Mouse (Mus musculus) thymus, postnatal 4 days (tissue): Measurements from ENCODE around the gene Stat3.

Source experiments
- DNase-seq: peaks from one replicate; pipeline ENCODE4 v3.0.0; 2021

Gene Stat3

DNA sequence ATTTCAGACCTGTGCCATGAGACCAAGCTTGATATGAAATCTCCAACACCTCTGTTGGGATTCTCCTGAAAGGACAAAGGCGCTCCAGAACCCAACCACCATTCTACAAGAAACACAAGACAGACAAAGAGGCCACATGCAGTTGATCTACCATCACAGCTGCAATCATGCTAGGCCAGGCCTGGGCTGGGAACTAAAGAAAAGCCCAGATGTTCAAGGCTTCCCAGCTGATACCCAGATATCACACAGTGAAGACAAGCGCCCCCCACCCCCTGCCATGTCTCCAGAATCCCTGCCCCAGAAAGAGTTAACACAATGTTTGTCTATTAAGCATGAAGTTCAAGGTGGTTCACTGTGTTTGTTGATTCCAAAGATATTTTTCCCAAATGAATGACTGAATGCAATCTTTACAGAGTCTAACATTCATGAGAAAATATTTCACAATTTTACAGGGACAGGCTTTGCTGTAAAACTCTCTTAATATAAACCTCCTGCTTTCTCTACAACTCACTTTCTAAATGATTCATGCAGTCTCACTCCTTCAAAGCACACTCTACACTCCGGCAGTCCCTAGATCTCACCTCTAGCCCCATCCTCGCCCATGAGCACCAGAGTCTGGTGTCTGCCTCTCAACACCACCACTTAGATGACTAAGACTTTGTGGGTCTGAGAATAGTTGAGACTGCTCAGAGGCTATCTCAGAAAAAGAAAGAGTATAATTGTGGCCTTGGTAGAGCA is 18.3 kb downstream of the Stat3 start:
- no peak for DNase-seq

DNA sequence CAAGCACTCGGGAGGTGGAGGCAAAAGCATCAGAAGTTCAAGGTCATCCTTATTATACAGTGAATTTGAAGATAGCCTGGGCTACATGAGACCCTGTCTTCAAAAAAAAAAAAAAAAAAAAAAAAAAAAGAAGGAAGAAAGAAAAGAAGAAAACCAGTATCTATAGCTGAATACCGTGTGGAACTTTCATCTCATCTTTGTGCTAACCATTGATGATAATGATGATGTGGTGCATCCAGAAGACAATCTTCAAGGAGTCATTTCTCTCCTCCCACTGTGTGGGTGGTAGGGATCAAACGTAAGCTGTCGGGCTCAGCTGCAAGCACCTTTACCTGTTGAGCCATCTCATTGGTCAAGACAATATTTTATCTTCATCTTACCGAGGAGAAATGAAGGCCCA is 21.3 kb downstream of the Stat3 start:
- no peak for DNase-seq

DNA sequence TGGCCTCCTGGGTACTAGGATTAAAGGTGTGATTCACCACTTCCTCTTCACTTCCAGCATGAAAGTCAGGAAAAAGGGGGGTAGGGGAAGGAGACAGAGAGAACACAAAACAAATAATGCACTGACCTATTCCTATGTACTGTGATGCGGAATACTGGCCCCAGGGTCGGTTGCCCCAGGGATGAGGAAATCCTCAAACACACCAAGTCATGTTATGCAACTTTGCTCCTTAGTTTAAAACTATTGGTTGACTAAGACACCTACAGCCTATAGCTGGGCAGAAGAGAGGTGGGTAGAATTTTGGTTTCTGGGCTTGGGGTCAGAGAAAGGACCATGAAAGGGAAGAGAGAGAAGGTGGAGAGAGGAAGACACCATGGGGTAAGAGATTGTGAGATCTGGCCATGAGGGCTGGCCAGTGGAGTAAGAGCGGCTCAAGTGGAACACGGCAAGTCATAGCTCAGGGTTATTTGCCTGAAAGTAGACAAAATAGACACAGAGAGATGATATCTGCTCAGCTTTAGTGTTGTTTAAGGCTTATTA is 22.8 kb downstream of the Stat3 start:
- no peak for DNase-seq

DNA sequence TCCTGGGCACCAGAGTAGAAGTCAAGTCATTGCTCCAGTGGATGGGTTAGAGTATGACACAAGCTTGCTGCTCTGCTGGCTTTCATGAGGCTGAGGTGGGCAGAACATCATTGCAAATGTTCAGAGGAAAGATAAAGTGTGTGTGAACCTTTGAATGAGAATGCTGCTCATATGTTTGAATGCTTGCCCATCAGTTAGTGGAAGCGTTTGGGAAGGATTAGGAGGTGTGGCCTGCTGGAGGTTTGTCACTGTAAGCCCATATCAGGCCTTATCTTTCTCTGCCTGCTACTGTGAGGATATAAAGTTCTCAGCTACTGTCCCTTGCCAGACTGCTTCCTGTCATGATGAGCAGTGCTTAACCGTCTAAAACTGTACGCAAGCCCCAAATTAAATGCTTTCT is 24.3 kb downstream of the Stat3 start:
- no peak for DNase-seq

DNA sequence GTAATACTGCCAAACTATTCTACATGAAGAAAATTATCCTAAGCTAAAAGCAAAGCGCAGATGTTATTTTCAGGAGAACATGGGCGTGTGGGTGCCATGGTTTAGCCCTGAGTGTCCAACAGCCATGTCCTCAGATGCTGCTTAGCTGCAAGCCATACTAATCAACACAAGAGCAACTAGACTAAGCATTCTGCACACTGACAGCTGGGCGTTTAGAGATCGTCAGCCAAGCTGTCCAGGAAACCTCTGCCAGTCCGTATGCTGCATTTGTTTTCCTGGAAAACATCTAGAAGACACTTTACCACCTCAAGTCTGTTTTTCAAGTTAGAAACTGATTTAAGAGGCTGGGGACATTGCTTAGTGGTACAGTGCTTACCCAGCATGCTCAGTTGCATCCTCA is 24.9 kb downstream of the Stat3 start:
- no peak for DNase-seq

DNA sequence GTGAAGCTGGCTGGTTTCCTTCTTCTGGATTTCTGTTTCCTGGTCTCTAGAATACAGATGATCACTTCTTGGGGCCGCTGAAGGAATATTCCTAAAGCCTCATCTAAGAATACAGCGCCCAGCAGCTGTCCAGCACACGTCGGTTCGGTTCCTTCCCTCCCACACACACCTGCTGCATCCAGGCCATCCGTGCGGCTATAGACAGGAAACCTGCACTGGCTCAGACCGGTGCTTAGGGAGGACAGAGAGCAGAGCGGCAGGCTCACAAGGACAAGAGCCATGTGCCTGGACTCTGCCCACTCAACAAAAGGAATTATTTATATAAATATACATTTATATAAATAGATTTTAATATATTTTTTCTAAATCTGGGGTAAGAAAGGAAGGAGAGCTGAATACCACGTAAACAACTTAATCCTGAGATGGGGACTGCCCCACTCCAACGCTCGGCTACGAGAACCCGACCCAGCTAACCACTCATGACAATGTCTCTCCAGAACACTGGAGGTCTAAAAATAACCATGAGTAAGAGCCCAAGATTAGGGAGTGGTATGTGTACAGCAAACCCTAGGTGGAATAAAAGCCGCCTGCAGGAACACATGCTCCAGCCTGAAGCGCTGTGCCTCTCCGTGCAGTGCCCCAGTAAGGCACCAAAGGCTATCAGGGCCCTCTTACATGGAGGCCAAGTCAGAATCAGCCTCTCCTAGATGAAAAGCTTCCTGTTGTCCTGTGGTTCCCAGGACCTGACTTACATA is 26.8 kb downstream of the Stat3 start:
- DNase-seq = no peak

DNA sequence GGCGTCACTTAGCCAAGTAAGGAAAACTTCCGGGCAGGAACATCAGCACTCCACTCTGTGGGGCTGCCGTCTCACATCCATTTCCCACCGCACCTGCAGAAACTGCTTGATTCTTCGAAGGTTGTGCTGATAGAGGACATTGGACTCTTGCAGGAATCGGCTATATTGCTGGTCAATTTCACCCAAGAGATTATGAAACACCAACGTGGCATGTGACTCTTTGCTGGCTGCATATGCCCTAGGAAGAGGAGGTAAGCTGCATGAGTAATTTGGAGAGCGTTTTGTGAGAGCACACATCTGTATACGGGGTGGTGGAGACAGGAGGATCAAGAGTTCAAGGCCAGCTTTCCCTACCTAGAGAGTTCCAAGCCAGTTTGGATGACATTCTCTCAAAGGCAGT is 30.8 kb downstream of the Stat3 start:
- DNase-seq = no peak

DNA sequence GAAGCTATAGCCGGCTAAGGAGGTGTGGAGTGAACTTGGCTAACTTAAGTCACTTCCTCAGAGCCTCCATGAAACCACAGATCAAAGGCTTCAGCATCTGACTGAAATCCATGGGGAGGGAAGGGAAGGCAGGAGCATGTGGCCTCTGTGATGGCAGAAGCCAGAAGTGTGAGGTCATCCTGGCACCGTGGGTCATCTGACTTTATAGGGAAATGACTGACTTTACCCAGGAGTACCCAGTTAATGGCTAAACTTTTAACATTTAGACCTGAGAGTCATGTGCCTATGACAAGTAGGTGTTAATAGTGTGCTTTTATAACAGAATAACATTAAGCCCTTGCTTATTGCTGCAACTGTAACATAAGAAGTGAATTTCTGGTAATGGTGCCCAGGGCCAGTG is 31.2 kb downstream of the Stat3 start:
- no peak for DNase-seq

DNA sequence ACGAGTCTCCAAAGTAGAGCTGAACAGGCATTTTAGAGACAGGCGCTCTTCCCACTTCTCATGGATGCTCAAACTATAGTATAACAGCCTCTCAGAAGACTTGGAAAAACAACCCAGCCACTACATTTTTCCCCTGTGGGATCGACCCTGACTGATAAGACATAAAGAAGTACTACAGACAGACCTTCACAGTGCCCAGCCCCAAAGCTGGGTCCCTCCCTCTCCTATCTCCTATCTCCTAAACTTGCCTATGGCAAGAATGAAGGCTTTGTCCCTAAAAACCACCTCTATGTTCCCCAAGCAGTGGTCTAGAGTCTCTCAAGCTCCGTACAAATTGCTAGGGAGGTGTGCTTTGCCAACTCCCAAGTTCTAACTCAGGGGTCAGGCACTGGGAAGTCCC is 32.5 kb downstream of the Stat3 start:
- no peak for DNase-seq

DNA sequence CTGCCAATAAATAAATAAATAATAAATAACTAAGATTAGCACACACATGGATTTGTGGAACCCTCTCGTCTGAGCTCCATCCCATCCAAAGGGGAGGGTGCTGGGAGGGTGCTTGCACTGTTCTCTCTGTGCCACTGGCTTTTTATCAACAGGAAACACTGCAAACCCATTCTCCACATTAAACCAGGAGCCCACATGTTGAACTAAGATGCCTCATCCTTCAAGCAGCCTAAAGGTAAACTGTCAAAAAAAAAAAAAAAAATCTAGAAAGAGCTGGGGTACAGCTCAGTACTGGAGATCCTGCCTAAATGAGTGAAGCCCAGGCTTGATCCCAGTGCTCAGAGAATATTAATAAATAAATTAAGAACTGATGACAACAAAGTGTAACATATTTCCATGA is 33.4 kb downstream of the Stat3 start:
- no peak for DNase-seq

DNA sequence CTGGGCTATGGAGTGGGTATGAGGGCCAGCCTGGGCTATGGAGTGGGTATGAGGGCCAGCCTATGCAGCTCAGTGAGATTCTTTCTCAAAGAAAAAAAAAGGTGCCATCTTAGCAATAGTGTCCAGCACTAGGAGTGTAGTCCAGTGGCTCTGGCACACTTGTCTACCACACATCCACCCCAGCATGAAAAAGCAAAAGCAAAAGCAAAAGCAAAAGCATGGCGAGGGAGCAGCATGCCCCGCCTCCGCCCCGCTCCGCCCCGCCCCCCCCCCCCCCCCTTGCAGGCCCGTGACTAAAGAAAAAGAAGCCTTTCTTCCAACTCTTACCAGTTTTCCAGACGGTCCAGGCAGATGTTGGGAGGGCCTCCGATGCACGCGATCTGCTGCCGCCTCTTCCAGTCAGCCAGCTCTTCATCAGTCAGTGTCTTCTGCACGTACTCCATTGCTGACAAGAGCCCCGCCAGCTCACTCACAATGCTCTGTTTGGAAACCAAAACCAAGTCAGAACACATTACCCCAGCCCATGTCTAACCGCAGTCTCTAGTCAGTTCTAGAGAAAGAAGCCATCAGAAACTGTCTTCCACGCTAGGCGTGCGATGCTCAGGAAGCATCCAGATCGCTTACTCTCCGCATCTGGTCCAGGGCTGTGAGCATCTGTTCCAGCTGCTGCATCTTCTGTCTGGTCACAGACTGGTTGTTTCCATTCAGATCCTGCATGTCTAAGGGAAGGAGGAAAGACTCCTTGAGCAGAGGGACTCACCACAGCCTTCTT is 34.6 kb downstream of the Stat3 start:
- DNase-seq = no peak

DNA sequence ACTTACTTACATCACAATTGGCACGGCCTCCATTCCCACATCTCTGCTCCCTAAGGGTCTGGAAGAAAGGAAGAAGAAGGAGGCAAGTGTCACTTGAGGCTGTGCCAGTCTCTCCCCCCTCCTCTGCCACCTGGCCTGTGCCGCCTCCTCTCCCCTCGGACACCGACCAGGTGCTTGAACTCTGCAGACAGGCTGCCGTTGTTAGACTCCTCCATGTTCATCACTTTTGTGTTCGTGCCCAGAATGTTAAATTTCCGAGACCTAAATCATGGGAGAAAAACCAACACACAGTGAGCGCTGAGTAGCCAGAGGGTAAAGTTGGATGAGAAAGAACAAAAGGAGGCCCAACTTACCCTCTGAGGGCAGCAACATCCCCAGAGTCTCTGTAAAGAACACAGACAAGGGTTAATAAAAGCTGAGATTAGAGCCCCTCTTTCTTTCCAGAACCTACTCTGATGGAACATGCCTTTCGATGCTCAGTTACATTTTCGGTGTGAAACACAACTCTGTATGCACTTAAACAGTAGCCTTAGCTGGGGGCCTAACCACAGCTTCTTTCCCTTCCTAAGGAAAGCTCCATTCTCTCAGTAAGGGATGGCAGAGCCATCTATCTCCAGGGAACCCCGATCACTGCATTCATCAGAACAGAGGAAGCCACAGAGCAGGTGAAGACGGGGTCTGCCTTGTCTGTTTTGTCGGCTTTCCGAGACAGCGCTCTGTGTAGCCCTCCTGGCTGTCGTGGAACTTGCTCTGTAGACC is 40.7 kb downstream of the Stat3 start:
- DNase-seq = no peak

DNA sequence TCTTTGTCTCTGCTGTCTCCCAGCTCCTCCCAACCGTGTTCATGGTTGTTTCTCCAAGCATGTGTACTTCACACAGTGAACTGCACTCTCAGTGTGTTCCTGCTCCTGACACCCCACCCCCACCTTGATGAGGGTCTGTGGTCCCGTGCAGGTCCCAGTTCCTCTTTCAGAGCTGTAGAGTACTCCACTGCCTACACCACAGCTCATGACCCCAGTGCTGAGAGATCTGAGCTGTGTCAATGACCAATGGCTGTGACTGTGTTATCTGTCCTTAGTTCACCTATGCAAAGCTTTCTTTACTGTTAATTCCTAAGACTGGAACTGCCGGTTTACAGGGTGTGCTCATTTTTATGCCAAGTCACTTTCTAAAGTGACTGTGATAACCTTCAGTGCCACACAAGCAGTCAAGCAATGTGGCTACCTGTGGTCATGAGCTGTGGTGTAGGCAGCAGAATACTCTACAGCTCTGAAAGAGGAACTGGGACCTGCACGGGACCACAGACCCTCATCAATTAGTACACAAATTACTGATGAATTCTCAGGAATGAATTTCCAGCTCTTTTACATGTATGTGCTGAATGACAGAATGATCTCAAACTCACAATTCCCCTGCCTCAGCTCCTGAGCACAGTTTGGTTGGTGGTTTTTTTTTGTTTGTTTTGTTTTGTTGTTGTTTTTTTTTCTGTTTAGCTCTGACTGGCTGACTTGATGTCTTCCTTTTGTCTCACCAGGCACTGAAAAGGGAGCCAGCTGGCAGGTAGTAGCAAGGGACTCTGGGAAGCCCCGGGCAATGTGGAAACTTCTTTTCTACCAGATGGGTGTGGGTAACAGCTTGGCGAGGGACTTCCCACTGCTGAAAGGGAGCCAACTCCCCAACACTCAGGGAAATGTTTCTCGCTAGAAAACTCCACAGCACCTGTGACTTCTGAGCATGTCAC is 41.8 kb downstream of the Stat3 start:
- DNase-seq = peak; percentile 55

DNA sequence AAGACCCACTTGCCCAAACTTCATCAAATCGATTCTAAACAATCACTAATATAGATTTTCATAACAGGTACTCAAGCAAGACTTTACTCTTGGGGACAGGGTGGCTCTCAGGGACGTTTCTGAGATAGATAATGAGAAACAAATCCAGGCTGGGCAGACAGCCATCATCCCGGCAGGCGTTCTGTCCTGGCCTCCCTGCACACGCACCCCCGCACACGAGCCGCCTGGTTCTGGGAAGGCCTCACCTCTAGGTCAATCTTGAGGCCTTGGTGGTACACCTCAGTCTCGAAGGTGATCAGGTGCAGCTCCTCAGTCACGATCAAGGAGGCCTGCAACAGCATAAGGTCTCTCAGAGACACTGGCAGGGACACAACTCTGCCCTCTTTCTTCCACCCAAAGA is 43.3 kb downstream of the Stat3 start:
- no peak for DNase-seq

DNA sequence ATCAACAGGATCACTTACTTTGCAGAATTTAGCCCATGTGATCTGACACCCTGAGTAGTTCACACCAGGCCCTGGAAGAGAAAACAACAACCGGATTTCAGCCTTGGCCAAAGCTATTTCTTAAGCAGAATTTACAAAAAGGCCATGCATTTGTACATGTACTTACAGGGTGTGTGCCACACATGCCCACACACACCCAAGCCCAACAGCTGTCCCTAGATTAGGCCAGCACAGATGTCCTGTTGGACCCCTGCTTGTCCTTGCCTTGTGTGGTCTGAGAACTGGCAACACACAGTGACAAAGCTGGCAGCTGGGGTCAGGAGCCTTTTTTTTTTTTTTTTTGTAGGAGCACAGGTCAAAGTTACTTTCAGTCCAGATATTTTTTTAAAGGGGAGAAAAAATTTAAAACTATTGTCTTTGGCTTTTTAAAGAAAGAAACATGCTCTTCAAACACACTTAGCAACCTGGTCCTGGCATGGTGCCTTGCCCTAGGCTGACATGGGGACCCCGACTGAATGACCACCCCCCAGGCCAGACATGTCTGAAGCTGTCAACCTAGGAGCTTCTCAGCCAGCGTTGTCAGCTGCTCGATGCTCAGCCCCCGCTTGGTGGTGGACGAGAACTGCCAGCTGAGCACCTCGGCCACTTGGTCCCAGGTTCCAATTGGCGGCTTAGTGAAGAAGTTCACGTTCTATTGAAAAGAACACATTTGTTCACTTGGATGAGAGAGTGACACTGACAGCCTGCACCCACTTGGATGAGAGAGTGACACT is 45.0 kb downstream of the Stat3 start:
- DNase-seq = no peak

DNA sequence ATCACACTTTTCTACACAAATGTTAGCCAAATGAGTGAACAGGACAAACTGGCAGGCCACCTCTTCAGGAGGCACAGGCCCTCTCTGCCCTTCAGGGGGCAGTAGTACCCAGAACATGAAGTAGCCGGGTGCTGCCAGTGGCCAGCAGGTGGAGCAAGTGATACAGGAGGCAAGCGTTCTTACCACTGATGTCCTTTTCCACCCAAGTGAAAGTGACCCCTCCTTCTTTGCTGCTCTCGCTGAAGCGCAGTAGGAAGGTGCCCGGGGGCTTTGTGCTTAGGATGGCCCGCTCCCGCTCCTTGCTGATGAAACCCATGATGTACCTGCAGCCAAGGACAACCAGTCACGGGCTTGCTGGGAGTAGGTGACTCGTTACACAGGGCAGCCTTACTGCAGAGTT is 45.9 kb downstream of the Stat3 start:
- peak; percentile 95 for DNase-seq

DNA sequence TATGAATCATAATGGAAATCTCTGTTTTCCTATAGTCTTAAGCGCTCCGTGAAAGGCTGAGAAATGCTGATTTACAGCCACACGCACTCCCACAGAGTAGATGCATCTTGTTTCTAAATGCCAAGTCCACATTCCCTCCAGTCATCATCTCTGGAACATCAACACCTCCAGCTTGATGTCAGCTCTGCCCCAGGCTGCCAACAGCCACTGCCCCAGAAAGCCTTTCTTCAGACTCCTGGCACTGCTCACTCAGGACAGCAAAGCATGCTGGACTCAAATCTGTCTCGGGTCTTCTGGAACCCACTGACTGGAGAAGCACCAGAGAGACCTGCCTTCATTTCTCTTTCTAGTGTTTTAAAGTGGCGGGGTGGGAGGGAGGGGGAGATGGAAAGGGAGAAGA is 46.9 kb downstream of the Stat3 start:
- peak; percentile 41 for DNase-seq

DNA sequence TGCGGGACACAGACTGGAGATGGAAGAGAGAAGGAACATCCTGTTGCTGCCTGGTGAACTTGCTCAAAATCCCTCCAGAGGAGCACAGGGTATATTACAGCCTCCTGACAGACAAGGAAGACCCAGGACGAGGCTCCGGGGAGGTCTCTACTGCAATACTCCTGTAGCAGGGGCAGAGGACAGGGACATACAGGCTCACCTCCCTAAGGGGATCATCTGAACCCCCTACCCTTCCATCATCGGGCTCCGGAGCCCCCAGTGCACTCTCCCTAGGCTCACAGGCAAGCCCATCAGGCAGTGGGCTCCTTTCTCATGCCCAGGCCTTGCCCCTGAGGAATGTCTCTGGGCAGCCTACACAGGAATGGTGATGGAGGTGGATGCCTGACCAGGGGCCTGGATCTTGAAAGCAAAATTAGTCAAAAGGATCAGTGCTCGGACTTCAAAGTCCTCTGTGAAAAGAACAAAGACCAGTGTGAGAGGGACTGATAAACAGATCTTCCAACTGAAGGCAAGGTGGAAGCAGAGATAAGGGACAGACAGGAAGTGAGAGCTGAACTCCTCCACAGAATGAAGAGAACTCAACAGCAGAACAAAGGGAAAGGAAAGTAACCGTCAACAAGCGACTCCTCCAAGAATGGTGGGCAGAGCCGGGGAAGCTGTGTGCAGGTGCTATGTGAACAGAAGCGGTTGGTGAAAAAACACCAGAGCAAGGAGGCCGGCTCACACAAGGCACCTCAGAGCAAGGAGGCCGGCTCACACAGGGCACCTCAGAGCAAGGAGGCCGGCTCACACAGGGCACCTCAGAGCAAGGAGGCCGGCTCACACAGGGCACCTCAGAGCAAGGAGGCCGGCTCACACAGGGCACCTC is 47.9 kb downstream of the Stat3 start:
- peak; percentile 76 for DNase-seq

DNA sequence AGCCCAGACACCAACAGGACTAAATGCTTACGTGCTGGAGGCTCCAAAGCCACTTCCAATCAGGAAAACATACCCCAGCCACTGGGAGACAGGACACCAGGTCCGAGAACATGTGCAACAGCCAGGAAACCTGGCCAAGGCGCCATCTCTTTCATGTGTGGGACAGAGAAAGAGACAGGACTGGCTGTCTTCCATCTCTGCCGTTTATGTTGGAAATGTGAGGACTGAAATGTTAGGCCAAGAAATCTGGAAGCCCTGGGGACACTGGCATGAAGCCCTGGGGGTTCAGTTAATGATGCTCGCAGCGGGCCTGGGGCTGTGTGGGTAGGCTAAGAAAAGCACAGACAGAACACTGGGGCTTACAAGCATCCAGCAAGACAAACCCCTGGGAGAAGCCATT is 48.9 kb downstream of the Stat3 start:
- peak; percentile 35 for DNase-seq

DNA sequence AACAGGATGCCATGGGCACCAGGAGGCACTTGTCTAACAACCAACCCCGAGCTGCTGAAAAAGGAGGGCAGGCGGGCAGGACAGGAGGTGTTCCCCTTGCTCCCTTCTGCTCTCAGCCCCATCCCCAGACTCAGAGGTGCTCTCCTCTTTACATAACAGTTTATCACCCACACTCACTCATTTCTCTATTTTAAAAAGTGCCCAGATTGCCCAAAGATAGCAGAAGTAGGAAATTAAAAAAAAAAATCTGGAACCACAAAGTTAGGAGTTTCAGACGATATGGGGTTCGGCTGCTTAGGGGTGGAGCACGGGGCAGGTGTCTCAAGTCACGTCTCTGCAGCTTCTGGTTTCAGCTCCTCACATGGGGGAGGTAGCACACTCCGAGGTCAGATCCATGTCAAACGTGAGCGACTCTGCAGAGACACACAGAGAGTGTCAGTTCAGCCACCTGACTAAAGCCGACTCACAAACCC is 51.0 kb downstream of the Stat3 start:
- no peak for DNase-seq
